Mouse (Mus musculus): ENCODE measurements around the gene Ooep.

GRCm38 (mm10) chr9:78401596-78401995 lies 23.1 kb upstream of the Ooep start:
- TF ChIP-seq CTCF (IDR thresholded peaks at IDR 0.05; ENCODE audit: low read depth) (no peak), EP300 (optimal IDR thresholded peaks at IDR 0.05) (no peak)
